Mouse (Mus musculus) midbrain, embryonic 16.5 days (tissue): ENCODE data around the gene Unc50. TPM values are rescaled to one million over a fixed set of nuclear protein-coding genes. Genes with fewer than 3 reads are reported as not detected.

Experiments
- ATAC-seq: fragments of 200-750 bp; cut with Nextera tagmentation; 2 replicates; pipeline ENCODE4 v1.8.0; 2017; ENCODE audit warnings: moderate TSS enrichment
- H3K27ac ChIP-seq: fragments of 300-500 bp; sonication (generic); 2 replicates; pipeline ENCODE4 v1.5.1; 2014; ENCODE audit warnings: mild to moderate bottlenecking, low read length, mixed read lengths
- H3K27me3 ChIP-seq: fragments of 300-500 bp; sonication (generic); 2 replicates; pipeline ENCODE4 v1.6.1; 2014; ENCODE audit warnings: low read depth, low read length, mixed read lengths; ENCODE audit not compliant: control insufficient read depth, insufficient read depth
- H3K36me3 ChIP-seq: fragments of 300-500 bp; sonication (generic); 2 replicates; pipeline ENCODE4 v1.6.1; 2014; ENCODE audit warnings: mild to moderate bottlenecking, low read length, moderate library complexity, mixed read lengths; ENCODE audit not compliant: control insufficient read depth, insufficient read depth
- H3K4me1 ChIP-seq: fragments of 300-500 bp; sonication (generic); 2 replicates; pipeline ENCODE4 v1.6.1; 2014; ENCODE audit warnings: mild to moderate bottlenecking, low read length, mixed read lengths; ENCODE audit not compliant: control insufficient read depth, insufficient read depth
- H3K4me2 ChIP-seq: fragments of 300-500 bp; sonication (generic); 2 replicates; pipeline ENCODE4 v1.6.1; 2014; ENCODE audit warnings: mild to moderate bottlenecking, low read length, mixed read lengths
- H3K4me3 ChIP-seq: fragments of 300-500 bp; sonication (generic); 2 replicates; pipeline ENCODE4 v1.5.1; 2014; ENCODE audit warnings: low read depth, mild to moderate bottlenecking, low read length, moderate library complexity, mixed read lengths
- H3K9ac ChIP-seq: fragments of 300-500 bp; sonication (generic); 2 replicates; pipeline ENCODE4 v1.6.1; 2014; ENCODE audit warnings: low read depth, low read length, mixed read lengths
- H3K9me3 ChIP-seq: fragments of 300-500 bp; sonication (generic); replicated peaks from 2 replicates; pipeline ENCODE4 v1.6.1; 2014; ENCODE audit warnings: mild to moderate bottlenecking, low read length, mixed read lengths; ENCODE audit not compliant: control insufficient read depth, poor library complexity, severe bottlenecking
- WGBS: fragments of 180-500 bp; shearing (Covaris S2); extraction: QIAGEN DNeasy Blood & Tissue Kit; methylation state at CpG from one replicate; pipeline ENCODE4 v1.1.7; 2014; 5-methylcytosine and 5-hydroxymethylcytosine counted together
- polyA plus RNA-seq: library from polyadenylated mRNA; unstranded; fragments of >200 nt; fragmentation: Nextera tagmentation; extraction: Ambion mirVana; gene quantifications from 2 replicates; pipeline ENCODE4 v1.2.1, GENCODE M21; 2015

Unc50 gene
- polyA plus RNA-seq, 1 experiment from 2014 or later: 119 TPM

DNA sequence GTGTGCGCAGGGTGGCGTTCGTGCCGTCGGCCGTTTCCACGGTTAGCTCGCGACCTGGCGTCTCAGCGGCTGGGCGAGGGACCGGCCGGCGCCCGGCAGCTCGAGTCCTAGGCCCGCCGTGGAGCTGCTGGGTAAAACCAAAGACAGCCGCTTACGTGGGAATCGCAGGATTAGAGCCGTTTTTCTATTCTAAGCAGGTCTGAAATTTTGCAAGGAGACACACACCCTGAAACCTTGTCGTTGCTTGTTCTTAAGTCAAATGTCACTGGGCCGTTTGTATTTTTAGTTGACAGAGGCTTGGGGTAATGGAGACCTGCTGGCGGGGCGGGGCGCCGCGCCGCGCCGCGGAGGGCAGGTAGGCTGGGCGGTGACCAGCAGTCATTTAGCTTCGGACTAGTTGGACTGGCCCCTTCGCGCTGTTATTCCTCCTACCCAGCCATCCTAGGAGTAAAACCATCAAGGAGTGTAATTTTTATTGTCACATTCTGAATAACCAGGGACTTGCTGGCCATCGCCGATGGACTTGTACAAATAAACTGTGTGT is 430 bp downstream of the Unc50 start:
- no peaks in the 10 kb centered on the region for H3K27me3 ChIP-seq
- H3K27ac ChIP-seq: peak overlapping the region; percentile 78
- 2% methylated on average over 40 of the region's 40 CpGs for WGBS
- no peaks in the 10 kb centered on the region for H3K9me3 ChIP-seq
- H3K4me1 ChIP-seq: peaks cover 31% of the 10 kb centered on the region
- peak; percentile 12 for ATAC-seq
- peak overlapping the region; percentile 91 for H3K9ac ChIP-seq
- H3K4me3 ChIP-seq: peak overlapping the region; percentile 99
- H3K4me2 ChIP-seq: peak overlapping the region; percentile 97
- peaks cover 34% of the 10 kb centered on the region for H3K36me3 ChIP-seq

DNA sequence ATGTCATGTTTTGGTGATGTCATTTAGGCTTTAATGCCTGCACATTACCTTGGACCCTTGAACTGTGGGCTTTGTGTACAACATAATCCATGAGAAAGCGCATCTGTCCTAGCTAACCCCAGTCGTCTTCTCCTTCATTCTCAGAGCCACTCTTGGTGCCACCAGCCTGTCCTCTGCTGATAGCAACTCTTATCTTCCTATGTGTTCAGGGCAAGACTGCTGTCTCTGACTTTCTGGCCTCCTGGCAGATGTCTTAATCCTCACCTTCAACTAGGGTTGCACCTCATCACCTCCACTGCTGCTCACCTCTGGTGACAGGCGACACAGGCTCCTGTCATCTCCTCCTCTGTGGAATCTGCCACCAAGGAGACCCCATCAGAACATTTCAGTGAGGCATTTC is 6.5 kb downstream of the Unc50 start:
- no peak overlapping the region for H3K4me3 ChIP-seq
- H3K36me3 ChIP-seq: peaks cover 50% of the 10 kb centered on the region
- no peak for ATAC-seq
- no peak overlapping the region for H3K27ac ChIP-seq
- peaks cover 17% of the 10 kb centered on the region for H3K4me1 ChIP-seq
- H3K4me2 ChIP-seq: no peak overlapping the region
- WGBS: 91% methylated on average over 3 of the region's 3 CpGs
- no peaks in the 10 kb centered on the region for H3K27me3 ChIP-seq
- no peak overlapping the region for H3K9ac ChIP-seq
- no peaks in the 10 kb centered on the region for H3K9me3 ChIP-seq

DNA sequence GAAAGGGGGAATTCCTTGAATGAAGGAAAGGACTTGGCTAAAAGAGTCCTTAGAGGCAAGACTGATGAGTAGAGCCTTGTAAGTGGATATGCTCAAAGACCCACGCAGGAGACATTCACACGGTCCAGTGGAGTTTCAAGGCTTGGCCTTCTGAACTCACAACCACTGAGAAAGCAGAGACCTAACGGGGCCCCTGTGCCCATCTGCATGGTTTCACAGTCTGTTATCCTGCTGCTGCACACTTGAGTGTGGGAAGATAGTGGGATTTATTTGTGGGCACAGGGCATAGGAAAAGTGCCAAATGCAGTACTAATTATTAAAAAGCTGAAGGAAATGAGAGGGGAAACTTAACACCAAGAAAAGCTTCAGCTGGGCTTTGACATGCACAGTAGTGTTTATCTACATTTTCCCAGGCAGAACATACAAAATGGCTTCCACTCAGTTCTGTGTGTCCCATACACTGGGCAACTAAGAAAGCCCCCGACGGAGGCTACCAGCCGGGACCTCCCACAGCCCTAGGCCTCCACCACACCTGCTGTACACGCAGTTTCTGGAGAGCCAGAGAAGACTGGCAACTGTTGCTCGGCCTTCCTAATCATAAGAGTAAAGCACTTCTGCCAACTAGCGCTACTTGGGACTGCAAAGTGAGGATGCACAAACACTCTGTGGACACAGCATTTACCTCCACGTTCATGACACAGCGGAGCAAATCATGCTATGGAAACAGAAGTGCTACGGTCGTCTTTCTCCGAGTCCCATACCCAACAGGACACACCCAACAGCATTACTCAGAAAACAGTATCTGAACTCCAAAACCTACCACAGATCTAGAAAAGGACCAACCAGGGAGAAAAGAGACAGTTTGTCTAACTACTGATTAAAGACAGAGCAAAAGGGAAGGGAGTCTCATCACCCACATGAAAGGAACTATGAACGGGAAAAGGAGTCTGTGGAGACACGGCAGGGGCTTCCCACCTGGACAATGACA is 13.2 kb downstream of the Unc50 start:
- Histone ChIP-seq H3K9ac (no peak overlapping the region), H3K27me3 (no peaks in the 10 kb centered on the region), H3K9me3 (no peaks in the 10 kb centered on the region), H3K4me3 (no peak overlapping the region), H3K36me3 (peaks cover 20% of the 10 kb centered on the region; the same call in 1 of the 2 replicates), H3K4me1 (no peaks in the 10 kb centered on the region), H3K4me2 (no peak overlapping the region), H3K27ac (no peak overlapping the region)
- 95% methylated on average over 16 of the region's 16 CpGs for WGBS
- ATAC-seq: no peak

DNA sequence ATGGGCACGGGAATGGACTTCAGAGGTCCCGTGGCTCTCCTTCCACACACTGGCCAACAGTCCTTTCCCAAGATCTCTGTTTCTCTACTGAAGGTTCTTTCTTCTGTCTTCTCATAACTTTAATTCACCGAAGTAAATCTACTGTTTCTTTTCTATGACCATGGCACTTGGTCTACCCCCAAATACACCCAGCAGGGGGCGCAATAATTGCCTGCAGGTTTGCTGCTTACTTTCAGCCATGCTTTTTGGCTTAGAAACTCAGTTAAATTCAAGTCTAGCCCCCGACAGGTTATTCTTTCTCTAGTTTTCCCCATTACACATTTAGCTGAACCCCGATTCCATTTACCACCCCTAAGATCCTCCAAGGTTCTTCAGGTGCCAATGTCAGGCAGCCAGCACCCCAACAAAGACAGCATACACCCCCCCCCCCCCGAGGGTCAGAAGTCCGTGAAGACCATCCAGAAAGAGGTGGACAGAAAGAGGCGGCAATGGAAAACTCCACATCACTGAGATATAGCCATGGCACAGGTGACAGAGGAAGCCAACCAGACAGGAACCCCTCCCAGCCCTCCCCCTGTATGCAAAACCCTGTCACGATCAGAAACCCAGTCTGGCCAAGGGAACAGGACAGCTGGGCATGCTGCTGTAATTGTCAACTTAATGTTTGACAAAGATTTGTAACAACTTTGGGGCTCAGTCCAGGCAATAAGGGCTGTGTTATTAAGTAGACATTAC is 18.6 kb downstream of the Unc50 start:
- WGBS: 78% methylated on average over 10 of the region's 10 CpGs
- no peak overlapping the region for H3K9ac ChIP-seq
- peaks cover 19% of the 10 kb centered on the region for H3K36me3 ChIP-seq
- no peak overlapping the region for H3K4me3 ChIP-seq
- no peaks in the 10 kb centered on the region for H3K9me3 ChIP-seq
- no peaks in the 10 kb centered on the region for H3K4me1 ChIP-seq
- no peak overlapping the region for H3K4me2 ChIP-seq
- no peak for ATAC-seq
- no peaks in the 10 kb centered on the region for H3K27me3 ChIP-seq
- H3K27ac ChIP-seq: no peak overlapping the region

DNA sequence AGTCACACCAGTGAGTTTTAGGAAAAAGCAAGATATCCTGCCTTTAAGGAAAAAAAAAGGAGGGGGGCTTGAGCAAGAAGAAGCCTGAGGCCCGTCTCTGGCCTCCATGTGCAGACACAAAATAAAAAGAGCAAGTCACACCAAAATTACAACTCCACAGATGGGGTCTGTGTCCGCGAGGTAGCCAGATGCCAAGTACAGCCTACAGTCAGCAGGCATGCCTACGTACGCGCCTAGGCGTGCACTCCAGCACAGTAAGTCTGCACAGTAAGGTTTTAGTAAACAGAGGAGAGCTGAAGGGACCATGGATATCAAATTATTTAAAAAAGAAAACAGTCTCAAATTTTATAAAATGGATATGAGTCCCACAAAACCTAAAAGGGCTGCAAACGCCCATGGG is 21.3 kb downstream of the Unc50 start:
- Histone ChIP-seq H3K27me3 (no peaks in the 10 kb centered on the region), H3K4me3 (no peak overlapping the region), H3K4me2 (no peak overlapping the region), H3K9me3 (no peaks in the 10 kb centered on the region), H3K36me3 (peaks cover 21% of the 10 kb centered on the region), H3K4me1 (no peaks in the 10 kb centered on the region), H3K9ac (no peak overlapping the region), H3K27ac (no peak overlapping the region)
- no peak for ATAC-seq
- WGBS: 92% methylated on average over 8 of the region's 8 CpGs

DNA sequence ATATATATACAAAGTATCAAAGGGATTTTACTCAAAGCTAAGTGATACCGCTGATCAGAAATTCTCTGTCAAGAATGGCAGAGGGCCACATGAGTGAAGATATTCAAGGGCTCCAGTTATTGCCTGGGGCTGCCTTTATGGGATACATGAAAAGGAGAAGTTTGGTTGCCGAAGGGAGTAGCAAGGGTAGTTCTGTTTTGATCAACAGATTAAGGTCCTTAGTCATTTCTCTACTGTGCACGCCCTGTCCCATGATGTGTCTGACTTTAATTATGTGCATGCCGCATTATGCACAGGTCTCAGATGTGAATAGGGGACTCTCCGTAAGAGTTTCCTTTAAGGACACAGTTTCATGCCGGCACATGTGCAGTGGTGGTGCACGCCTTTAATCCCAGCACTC is 27.6 kb downstream of the Unc50 start:
- Histone ChIP-seq H3K27ac (no peak overlapping the region), H3K9me3 (no peaks in the 10 kb centered on the region), H3K4me2 (no peak overlapping the region), H3K36me3 (peaks cover 3% of the 10 kb centered on the region; the same call in 1 of the 2 replicates), H3K9ac (no peak overlapping the region), H3K27me3 (no peaks in the 10 kb centered on the region), H3K4me3 (no peak overlapping the region), H3K4me1 (no peaks in the 10 kb centered on the region)
- 87% methylated on average over 7 of the region's 7 CpGs for WGBS
- ATAC-seq: no peak

DNA sequence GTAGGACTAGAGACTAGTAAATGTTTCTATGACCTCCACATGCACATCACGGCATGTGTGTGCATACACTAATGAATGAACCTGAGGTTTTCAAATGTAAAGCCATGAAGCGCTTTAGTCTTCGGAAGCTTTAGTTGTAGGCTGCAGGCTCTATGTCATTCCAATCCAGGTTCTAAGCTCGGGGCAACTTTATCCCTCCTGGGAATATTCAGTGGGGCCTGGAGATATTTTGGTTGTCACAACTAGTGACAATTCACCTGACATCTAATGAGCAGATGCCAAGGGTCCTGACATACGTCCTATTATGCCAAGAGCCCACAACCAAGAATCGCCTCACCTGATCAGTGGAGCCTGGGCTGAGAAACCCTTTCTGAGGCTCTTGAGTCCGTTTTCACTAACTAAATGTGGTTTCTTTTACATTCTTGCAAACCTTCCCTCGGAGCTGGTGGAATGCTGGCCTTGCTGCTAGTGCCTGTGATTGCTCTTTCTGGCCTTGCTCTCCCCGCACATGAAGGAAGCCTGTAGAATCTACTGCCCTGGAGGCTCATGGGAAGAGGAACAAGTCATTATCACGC is 35.0 kb downstream of the Unc50 start:
- 90% methylated on average over 10 of the region's 10 CpGs for WGBS
- Histone ChIP-seq H3K4me2 (no peak overlapping the region), H3K36me3 (no peaks in the 10 kb centered on the region), H3K9me3 (no peaks in the 10 kb centered on the region), H3K9ac (no peak overlapping the region), H3K4me1 (no peaks in the 10 kb centered on the region), H3K27me3 (no peaks in the 10 kb centered on the region), H3K27ac (no peak overlapping the region), H3K4me3 (no peak overlapping the region)
- no peak for ATAC-seq

DNA sequence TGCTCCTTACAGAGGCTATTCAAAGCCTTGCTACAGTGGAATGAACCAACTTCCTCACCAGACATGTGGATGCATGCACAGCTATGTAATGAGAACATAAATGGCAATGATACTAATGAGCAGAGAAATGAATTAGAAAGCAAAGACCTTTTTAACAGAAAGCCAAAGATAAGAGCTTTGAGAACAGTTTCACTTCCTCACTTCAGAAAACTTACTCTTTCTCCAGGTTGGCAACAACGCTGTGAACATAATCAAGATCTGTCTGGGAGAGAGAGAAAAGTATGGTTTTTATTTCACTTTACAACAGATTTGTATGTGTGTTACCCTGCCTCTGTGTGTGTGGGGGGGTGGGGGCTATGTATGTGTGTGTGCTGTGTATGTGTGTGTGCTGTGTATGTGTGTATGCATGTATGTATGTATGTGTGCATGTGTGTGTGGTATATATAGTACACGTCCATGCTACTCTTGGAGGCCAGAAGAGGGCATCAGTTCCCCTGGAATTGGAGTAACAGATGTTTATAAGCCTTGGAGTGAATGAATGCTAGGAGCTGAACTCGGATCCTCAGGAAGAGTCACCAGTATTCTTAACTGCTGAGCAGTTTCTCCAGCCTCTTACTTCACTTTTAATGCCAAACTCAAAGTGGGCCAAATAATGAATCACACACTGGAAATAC is 36.5 kb downstream of the Unc50 start:
- H3K27me3 ChIP-seq: no peaks in the 10 kb centered on the region
- H3K9me3 ChIP-seq: no peaks in the 10 kb centered on the region
- H3K27ac ChIP-seq: no peak overlapping the region
- WGBS: 82% methylated on average over 3 of the region's 3 CpGs
- no peak for ATAC-seq
- no peaks in the 10 kb centered on the region for H3K4me1 ChIP-seq
- H3K9ac ChIP-seq: no peak overlapping the region
- H3K4me2 ChIP-seq: no peak overlapping the region
- H3K4me3 ChIP-seq: no peak overlapping the region
- no peaks in the 10 kb centered on the region for H3K36me3 ChIP-seq
